Mouse (Mus musculus) E14TG2a.4 (cell line): ENCODE results near the gene Mcm2.

Experiments used
- CTCF ChIP-seq: conservative IDR thresholded peaks from 2 replicates; pipeline ENCODE4 v1.5.1; 2014; ENCODE audit warnings: low read length
- NANOG ChIP-seq: IDR thresholded peaks from 2 replicates; pipeline ENCODE4 v1.6.1; 2014; ENCODE audit warnings: borderline replicate concordance, low read length, mixed read lengths
- POU5F1 ChIP-seq: IDR thresholded peaks from 2 replicates; pipeline ENCODE4 v1.6.1; 2014; ENCODE audit warnings: low read length, borderline replicate concordance

- no peak for TF ChIP-seq CTCF
- TF ChIP-seq POU5F1, result no peak
- TF ChIP-seq NANOG, result no peak
Observed at GRCm38 (mm10) chr6:88915510-88915909, 16.9 kb upstream of the Mcm2 start.
